Mouse (Mus musculus) frontal cortex, adult (tissue): Measurements from ENCODE around the gene Gnptab.
A peak's percentile ranks its signal among the peaks of the same experiment; 100 is the strongest.
"Not testable (repeated sequence)": the region's sequence is repeated elsewhere in the genome, so short reads cannot be mapped to it uniquely, and the experiment has no call there.

Experiments
- ATAC-seq: cut with Nextera tagmentation; 2 replicates; pipeline ENCODE4 v1.9.2; 2017; ENCODE audit warnings: mild to moderate bottlenecking, moderate library complexity, mixed read lengths; ENCODE audit not compliant: low TSS enrichment

Gnptab gene

DNA sequence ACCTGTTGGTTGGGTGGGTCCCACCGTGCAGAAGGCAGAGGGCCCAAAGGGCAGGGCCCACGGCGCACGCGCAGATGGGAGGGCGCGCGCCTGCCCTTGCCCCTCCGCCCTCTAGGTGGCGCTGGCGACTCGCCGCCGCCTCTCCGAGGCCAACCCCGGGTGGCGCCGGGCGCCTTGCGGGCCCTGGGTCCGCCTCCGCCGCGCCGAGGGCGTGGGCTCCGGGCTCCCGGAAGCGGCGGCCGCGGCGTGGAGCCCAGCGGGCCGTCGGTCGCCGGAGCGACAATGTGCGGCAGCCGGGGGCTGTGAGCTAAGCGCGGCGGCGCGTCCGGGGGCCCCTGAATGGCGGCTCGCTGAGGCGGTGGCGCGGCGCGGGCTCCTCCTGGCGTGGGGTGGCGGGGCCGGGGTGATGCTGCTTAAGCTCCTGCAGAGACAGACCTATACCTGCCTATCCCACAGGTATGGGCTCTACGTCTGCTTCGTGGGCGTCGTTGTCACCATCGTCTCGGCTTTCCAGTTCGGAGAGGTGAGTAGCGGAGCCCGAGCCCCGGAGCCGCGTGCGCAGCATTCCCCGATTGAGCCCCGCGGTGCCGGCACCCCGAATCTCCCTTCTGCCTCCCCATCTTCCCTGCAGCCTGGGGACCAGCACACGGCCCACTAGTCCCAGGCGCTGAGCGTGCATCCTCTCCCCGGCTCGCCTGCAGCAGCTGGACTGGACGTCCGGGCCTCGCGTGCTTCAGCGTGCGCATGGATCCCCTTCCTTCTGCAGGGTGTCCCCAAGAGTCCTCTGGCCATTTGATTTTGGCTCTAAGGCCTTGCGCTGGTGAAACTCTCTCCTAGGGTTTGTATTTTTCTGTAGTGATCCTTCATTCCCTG lies at the start of gene Gnptab, which contains the start of gene Dram1:
Gene Gnptab (plus strand): TSS at position 120 of the 873 bp plus-strand sequence.
Gene Dram1 (minus strand): TSS at position 68 of the 873 bp plus-strand sequence.
- peak; percentile 74 for ATAC-seq

DNA sequence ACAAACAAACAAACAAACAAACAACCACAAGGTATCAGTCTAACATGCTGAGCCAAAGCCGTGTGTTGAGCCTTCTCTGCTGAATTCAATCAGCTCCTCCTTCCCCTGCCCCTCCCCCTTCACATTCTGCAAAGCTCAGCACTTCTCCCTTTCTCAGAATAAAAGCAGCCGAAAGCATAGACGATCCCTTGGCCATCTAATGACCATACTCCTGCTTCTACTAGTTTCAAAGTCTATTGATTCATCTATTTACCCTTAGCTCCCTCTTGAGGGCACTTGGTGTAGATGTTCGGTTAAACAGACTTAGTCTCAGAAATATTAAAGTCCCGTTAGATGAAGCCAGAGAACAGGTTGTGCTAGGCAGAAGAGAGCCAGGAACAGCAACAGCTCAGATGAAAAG lies 48.2 kb upstream of the Gnptab start:
- ATAC-seq, result peak; percentile 80

DNA sequence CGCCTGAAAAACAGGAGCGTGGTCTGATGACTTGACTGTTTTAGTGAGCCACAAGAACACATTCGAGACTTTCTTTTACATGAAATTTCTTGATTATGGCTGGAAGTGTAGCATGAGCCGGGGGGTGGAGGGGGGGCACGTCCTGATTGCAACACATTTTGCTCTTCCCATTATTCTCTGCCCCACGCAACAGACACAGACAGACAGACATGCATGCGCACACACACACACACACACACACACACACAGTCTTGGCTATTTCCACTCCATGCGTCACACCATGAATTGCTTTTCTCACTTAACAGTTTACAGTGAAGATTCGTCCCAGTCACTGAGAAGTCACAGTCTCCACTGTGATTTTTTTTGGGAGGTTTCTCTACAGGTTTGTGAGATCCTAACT lies 38.3 kb upstream of the Gnptab start:
- no peak for ATAC-seq

DNA sequence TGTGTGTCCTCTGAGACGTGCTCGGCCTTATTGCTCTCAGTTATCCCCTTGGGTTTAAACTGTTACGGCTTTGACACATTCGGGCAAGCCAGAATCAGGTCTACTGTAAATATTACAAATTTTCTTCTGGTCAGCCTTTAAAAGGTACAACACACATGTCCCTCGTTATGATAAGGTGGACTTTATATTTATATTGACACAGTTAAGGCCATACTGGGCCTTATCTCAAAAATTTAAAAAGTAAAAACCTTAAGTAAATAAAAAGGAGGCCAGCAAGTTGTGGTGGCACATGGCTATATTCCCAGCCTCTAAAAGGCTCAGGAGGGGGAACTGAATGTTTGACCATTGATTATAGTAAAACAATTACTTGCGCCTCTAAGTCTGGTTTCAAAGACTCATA lies 37.6 kb upstream of the Gnptab start:
- ATAC-seq, result no peak

DNA sequence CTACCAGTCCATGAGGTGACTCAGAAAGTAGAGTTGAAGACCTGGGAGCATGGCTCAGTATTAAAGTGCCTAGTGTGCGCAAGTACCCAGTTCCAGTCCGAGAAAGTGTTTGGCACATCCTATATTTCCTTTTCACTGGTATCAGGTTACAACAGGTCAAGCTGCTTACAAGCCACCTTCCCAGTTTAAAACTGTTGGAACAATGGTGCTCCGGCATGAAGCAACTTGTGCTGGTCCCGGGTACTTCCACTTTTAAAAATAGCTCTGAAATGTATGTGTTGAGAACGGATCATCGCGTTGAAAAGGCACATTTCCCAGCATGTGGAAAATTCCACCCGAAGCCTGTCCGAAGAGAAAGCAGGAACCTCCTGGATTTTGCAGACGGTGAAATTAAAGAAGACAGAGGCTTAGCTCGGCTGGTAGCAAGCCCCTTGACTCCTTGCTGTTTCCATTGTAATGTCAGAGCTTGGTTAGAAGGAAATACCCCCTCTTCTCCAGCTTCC lies 33.0 kb upstream of the Gnptab start:
- peak; percentile 74 for ATAC-seq

DNA sequence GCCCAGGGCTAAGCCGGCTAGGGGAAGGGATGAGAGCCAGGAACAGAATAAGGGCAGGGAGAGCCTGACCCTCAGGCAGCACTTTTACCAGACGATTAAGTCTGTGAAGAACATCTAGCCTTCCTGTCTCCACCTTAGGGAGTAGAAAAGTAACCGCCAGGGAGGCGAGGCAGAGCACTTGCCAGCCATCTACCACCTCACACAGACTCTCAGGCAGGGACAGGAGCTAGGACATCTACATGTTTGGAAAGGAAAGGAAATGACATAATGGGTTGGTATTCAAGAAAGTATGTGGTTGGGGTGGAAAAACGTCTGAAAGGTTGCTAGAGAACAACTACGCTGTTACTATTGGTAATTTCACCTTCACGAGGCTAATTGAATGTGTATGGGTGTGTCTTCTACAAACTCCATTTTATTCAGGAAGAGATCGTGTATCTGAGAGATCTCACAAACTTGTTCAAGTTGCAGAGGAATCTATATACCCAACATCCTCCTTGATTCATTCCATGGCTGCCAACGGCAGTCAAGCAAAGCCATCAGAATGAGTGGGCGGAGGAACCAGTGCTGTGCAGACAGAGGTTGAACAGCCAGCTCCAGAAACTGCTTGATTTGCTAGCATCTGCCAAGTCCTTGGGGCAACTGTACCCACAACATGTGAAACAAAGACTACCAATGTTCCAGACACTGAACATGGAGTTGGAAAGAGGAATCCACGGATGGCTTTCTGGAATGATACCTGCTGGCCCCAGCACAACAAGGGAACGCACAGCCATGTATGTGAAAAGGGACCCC lies 32.3 kb upstream of the Gnptab start:
- ATAC-seq, result peak; percentile 52

DNA sequence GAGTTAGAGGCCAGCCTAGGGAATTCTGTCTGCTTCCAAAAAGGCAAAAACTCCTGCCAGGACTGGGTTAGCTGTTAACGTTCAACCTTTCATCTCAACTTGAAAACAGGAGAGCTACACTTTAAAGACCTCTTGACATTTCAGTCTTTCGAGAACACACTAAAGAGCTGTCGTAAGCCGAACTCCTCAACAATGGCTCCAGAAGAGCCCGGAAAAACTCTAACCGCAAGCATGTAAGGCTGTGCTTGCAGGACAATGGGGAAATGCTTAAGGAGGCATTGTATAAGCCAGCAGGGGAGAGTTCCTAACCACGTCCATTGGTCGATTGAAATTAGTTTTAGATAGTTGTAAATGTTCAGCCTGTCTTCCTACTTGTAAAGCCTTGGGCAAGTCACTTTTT lies 29.1 kb upstream of the Gnptab start:
- ATAC-seq, result no peak

DNA sequence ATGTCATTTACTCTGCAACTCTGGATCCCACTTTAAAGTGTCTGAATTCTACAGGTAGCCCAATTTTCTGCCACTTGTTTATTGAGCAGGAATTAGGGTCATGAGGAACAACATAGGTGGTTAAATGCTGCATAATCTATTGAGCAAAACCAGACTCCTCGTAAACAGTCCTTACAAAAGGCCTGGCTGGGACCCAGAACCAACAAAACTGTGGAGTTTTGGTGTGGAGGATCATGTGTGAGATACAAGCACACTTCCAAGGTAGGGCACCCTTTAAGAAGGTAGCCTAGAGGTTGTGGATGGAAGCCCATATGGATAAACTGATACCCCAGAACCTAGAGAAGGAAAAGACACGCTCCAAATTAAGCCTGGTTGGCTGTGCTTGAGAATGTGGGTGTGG lies 28.2 kb upstream of the Gnptab start:
- no peak for ATAC-seq

DNA sequence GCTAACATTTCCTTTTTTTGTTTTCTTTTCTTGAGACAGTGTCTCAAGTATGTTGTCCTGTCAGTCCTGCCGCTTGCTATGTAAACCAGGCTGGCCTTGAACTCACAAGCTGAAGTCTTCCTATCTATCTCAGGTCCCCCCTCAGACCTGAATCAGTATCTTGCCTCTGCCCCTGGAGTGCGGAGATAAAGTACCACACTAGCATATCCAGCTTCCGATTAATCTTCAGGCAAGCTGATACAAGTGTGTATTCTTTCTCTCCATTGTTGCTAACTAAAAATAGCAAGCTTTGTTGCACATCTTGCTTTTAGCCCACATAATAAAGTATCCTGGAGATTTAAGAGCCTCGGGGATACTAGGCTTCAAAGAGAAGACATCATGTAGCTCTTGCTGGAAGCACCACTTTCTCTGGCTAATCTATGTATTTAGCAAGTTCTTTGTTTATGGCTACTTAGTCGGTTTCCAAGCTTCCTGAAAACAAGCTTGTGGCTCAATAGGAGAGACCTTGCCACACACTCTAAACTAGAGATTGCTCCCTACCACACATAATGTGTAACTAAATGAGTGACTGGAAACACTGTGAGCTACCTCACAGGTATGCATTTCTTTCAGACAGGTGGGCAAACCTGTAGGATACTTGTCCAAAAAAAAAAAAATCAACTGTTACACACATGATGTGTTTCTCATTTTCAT lies 27.4 kb upstream of the Gnptab start:
- no peak for ATAC-seq

DNA sequence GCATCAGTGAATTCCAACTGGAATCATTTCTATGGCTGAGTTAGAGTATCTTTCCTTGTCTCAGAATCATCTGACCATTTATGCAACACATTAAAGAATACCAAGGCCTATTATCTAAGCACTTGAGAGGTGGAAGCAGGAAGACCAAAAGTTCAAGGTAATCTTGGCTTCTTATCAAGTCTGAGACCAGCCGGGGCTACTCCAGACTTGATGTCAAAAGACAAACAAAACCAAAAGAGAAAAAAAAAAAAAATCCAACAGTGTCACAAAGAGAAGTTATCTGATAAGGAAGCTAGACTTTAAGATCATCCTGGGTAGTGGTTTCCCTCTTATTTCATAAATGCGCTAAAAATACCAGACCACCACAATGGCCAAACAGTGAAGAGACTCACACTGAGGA lies 26.4 kb upstream of the Gnptab start:
- no peak for ATAC-seq

DNA sequence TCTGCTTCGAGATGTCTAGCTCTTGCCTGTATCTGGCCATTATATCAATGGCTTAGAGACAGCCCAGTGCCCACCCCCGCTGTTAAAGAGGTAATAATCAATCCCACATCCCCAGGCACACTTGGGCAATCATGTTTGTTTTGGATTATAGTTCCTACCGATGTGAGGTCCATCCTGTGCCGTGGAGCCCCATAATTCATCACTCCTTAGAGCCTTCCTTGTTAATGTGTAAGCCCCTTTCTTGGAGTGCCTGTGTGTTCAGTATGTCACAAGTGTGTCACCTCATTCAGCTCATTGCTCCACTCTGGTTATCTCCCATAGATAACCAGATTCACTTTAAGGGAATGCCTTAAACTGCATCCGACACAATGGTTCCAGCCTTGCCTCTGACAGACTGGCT lies 24.3 kb upstream of the Gnptab start:
- no peak for ATAC-seq

DNA sequence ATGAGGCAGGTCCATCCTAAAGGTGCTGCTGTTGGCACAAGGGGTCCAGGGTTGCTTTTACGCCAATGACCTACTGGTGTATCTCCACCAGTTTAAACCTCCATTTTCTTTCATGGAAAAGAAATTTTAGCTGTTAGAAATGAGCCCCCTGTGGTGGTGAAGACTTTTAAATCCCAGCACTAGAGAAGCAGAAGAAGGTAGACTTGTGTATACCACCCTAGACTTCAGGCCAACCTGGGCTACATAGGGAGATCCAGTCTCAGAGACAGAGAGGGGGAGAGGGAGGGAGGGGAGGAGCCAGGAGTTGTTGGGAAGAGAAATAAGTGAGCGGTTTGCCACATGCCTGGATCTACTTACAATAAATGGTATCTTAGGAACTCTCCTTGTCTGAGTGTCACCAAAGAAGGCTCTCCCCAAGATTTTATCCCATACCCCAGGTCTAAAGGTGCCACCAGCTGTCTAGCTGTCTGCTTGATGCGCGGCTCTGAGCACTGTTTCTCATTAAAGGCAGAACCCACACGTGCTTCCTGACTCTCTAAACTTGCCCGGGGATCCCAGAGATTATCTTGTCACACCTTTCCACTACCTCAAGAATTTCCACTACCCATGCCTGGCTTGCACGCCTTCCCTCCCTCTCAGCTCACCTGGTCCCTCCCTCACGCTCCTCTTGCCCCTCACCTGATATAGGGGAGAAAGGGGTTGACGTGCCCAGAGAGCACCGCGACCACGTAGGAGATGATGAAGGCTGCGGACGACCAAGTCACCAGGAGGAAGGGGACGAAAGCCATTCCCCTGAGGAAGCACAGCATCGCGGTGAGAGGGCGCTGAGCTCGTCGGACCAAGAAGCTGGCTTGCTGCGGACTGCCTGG lies 22.6 kb upstream of the Gnptab start:
- peak; percentile 32 for ATAC-seq

DNA sequence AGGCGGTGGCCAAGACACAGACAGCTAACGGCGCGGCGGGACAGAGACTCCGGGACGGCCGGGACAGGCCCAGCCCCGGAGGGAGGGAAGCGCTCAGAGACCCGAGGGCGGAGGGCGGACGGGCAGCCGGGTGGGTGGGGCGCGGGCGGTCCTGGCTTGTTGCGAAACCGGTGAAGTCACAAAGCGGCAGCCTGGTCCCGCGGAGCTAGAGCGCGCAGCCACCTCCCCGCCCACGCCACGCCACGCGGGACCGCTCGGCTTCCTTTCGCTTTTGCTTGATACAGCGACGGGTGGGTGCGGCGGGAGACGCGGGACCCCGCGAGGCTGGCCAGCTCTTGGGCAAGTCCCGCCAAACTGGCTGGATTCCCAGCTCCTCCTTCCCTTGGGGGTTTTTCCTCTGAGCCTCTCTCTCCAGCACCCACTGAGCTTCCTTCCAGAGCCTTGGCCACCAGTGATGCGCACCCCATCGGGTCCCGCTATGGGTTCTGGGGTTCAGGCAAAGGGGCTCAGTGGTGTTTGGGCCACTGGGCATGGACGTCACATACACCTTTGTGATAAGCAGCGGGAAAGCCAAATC lies 21.9 kb upstream of the Gnptab start:
- ATAC-seq, result peak; percentile 90

DNA sequence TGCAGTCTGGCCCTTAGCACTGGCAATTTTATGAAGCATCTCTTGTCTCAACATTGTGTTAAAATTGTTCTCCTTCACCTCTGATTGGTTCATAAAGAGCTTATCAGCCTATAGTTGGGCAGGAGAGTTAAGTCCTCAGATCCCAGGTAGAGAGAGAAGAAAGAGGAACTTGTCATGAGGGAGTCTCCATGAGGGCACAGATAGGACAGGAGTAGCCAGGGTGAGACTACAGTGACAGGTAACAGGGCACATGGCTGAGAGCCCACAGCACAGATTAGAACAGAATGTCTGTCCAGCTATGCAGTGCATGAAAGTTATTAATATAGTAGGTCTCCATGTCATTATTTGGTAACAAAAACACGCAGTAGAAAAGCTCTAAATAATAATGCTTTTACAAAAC lies 16.7 kb upstream of the Gnptab start:
- ATAC-seq, result no peak

DNA sequence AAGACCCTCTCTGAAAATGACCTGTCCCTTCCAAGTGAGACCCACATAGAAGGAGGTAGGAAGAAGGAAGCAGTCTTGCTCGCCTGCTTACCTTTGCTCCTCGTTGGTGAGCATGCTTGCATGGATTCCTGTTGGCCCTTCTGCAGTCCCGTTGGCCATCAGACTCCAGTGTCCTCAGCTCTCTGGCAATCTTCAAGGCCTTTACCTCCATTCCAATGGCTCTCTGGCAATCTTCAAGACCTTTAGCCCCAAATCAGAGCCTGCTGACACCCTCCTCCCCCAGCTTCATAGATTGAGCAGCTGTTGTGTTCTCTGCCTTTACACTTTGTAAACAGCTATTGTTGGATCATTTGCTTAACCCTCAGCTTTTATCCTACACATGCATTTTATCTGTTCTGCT lies 14.7 kb upstream of the Gnptab start:
- ATAC-seq, result no peak

DNA sequence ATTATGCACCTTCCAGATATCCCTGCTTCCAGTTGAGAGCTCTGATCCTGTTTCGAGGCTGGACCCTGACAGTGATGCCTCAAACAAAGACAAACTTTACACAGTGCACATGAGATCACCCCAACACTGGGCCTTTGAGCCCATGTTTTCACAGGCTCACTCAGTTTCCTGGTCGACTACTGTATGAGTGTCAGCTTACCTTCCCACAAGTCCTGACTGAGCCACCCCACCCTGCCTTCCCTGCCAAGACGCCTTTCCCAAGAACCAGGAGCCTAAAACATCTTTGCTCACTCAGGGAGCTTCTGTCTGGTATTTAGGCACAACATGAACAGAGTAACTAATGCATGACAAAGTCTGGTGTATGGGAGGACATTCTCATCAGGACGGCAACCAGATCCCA lies 9.7 kb upstream of the Gnptab start:
- ATAC-seq, result no peak

DNA sequence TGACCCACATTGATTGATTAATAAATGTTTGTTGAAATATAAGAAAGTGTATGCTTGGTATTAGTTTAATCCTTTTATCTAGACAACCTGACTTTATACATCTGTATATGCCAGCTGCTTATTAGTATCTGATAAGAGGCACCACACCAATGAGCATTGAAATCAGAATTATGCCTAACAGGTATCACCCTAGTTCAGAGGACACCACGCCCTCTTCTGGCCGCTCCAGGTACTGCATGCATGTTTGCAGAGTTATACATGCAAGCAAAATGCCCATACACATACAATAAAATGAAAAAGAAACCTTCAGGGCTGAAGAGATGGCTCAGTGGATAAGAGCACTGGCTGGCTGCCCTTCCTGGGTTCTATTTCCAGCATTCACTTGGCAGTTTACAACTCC lies 7.1 kb upstream of the Gnptab start:
- no peak for ATAC-seq

DNA sequence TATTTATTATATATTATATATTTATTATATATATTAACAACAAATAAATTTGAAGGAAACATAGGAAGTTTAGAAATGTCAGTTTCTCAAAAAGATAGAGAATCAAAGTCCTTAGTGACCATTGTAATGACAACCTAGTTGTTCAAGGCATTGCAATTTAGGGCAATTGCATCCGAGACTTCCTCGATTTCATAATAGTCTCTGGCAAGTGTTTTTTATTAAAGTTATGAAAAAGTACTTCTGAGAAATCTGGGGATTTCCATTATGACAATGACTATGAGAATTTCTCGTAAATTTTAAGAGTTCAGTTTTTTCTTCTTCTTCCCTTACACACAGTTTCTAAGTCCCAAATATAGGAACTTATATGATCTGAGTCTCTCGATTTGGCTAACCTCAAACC lies 6.5 kb upstream of the Gnptab start:
- no peak for ATAC-seq

DNA sequence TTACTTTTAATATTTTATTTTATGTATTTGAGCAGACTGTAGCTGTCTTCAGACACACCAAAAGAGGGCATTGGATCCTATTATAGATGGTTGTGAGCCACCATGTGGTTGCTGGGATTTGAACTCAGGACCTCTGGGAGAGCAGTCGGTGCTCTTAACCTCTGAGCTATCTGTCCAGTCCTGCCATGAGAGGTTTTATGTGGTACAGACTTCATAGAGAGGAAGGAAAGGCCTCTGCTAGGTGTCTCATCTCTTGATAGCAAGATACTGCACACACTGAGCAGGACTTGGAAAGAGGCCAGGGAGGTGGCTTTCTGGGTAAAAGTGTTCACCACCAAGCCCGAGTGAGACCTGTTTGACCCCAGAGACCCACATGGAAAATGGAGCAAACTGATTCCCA lies 6.0 kb upstream of the Gnptab start:
- not testable (repeated sequence) for ATAC-seq

DNA sequence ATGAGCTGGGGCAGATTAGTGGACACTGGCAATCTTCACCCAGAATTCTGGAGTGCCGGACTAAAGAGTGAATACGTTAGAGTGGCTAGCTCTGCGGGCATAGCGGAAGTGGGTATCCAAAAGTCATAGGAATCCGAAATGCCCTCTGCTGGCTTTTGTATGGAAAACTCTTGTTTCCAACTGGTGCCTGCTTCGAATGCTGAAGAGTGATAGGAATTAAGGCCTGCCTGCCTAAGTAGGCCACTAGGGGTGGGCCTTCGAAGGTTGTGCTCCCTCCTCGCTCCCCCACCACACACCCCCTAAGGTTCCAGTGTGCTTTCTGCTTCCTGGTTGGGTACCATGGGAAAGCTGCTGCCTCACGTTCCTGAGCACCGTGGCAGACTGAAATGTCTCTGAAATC lies 3.9 kb upstream of the Gnptab start:
- no peak for ATAC-seq

DNA sequence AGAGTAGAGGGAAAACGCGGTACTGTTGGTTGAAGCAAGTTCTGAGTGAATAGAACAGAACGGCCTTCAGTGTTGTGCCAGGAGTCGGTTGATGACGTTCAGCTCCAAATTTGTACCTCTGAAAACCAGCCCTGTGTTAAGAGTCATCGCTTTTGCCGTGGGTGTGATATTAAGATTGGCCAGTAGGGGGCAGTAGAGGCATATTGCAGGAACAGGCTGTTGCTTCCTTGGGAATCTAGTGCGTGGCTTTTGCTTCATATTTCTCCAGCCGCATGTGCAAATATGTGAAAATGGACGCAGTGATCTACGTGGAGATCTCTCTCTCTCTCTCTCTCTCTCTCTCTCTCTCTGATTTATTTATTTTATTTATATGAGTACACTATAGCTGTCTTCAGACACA lies 2.2 kb upstream of the Gnptab start:
- ATAC-seq, result peak; percentile 60
